In genomic region chr6:89235416-89236075, GRCm38 (mm10) we compare ENCODE assay signal across 8 mouse cellular contexts.
DNase-seq lines count a peak whose midpoint lies in the region; ATAC-seq and TF ChIP-seq lines count a peak whose summit lies in the region.

No protein-coding gene starts in this region.

- DNase-seq in kidney, postnatal 0 days (ENCODE audit: low spot score): peak; percentile 78
- no peak for DNase-seq in kidney, adult 8-10 months
- DNase-seq in adrenal gland, postnatal 25 days: peak; percentile 30
- peak; percentile 33 for DNase-seq in embryonic facial prominence, embryonic 10.5 days (ENCODE audit: low spot score)
- peak; percentile 71 for DNase-seq in hindbrain, postnatal 0 days (ENCODE audit: low spot score)
- DNase-seq in neural tube, embryonic 10.5 days (ENCODE audit: extremely low spot score, low spot score): peak; percentile 55
- no peak for DNase-seq in c-Kit-positive CD71-positive TER-119-positive erythroid progenitor cells, embryonic 14.5 days (ENCODE audit: low spot score)
- no peak for DNase-seq in urinary bladder, adult 18-20 months (ENCODE audit: low spot score in 2 of 2)

- no peak for TF ChIP-seq CTCF in kidney, postnatal 0 days (IDR thresholded peaks at IDR 0.05; ENCODE audit: low read depth)
- TF ChIP-seq CTCF in hindbrain, postnatal 0 days (IDR thresholded peaks at IDR 0.05; ENCODE audit: low read depth): no peak

- H3K4me1 ChIP-seq in kidney, postnatal 0 days (replicated peaks; ENCODE audit: insufficient read depth, low read length): no peaks in the 10 kb centered on the region
- peaks cover 35% of the 10 kb centered on the region for H3K4me1 ChIP-seq in embryonic facial prominence, embryonic 10.5 days
- peaks cover 47% of the 10 kb centered on the region for H3K4me1 ChIP-seq in hindbrain, postnatal 0 days (ENCODE audit: insufficient read depth, low read length)

- H3K9me3 ChIP-seq in kidney, postnatal 0 days (replicated peaks; ENCODE audit: low read length): no peaks in the 10 kb centered on the region
- H3K9me3 ChIP-seq in embryonic facial prominence, embryonic 10.5 days: no peaks in the 10 kb centered on the region
- H3K9me3 ChIP-seq in hindbrain, postnatal 0 days (ENCODE audit: low read length): no peaks in the 10 kb centered on the region

- 6% methylated on average over 27 of the region's 27 CpGs for WGBS in kidney, postnatal 0 days
- WGBS in embryonic facial prominence, embryonic 10.5 days: 30% methylated on average over 27 of the region's 27 CpGs
- WGBS in hindbrain, postnatal 0 days: 13% methylated on average over 27 of the region's 27 CpGs

- no peaks in the 10 kb centered on the region for H3K27me3 ChIP-seq in kidney, postnatal 0 days (ENCODE audit: insufficient read depth, low read length)
- H3K27me3 ChIP-seq in embryonic facial prominence, embryonic 10.5 days (replicated peaks; ENCODE audit: low read depth, poor library complexity, severe bottlenecking): peaks cover 26% of the 10 kb centered on the region
- H3K27me3 ChIP-seq in hindbrain, postnatal 0 days (ENCODE audit: insufficient read depth, low read length): no peaks in the 10 kb centered on the region

- peak; percentile 63 for ATAC-seq in kidney, postnatal 0 days (replicated peaks; ENCODE audit: low FRiP score, low read depth)
- ATAC-seq in hindbrain, postnatal 0 days: peak; percentile 44

- H3K27ac ChIP-seq in kidney, postnatal 0 days: no peak overlapping the region
- no peak overlapping the region; the same call in 1 of the 2 replicates for H3K27ac ChIP-seq in embryonic facial prominence, embryonic 10.5 days (replicated peaks)
- H3K27ac ChIP-seq in hindbrain, postnatal 0 days: no peak overlapping the region

- H3K36me3 ChIP-seq in kidney, postnatal 0 days (ENCODE audit: insufficient read depth, low read length): no peaks in the 10 kb centered on the region
- H3K36me3 ChIP-seq in embryonic facial prominence, embryonic 10.5 days (replicated peaks): no peaks in the 10 kb centered on the region
- no peaks in the 10 kb centered on the region for H3K36me3 ChIP-seq in hindbrain, postnatal 0 days (ENCODE audit: insufficient read depth, low read length)

- H3K4me3 ChIP-seq in kidney, postnatal 0 days (replicated peaks; ENCODE audit: low read depth, low read length): no peak overlapping the region
- H3K4me3 ChIP-seq in embryonic facial prominence, embryonic 10.5 days: peak overlapping the region; percentile 36; the same call in 1 of the 2 replicates
- no peak overlapping the region for H3K4me3 ChIP-seq in hindbrain, postnatal 0 days (ENCODE audit: low read length)

- H3K4me2 ChIP-seq in kidney, postnatal 0 days (ENCODE audit: low read length): peak overlapping the region; percentile 35
- peak overlapping the region; percentile 39 for H3K4me2 ChIP-seq in hindbrain, postnatal 0 days (ENCODE audit: low read depth, low read length)

- no peak overlapping the region for H3K9ac ChIP-seq in kidney, postnatal 0 days (ENCODE audit: low read depth, low read length)
- no peak overlapping the region for H3K9ac ChIP-seq in hindbrain, postnatal 0 days (replicated peaks; ENCODE audit: low read length)

Comparison
In these comparisons a context has a peak if more than half of its experiments do, and no peak if none do; other contexts are left out.
1. DNase-seq: peak in kidney, postnatal 0 days (single experiment), adrenal gland, postnatal 25 days (single experiment), embryonic facial prominence, embryonic 10.5 days (single experiment), hindbrain, postnatal 0 days (single experiment) and neural tube, embryonic 10.5 days (single experiment); none in kidney, adult 8-10 months (0 of 2), c-Kit-positive CD71-positive TER-119-positive erythroid progenitor cells, embryonic 14.5 days (single experiment) and urinary bladder, adult 18-20 months (0 of 2).